Mouse (Mus musculus) erythroblast, embryonic 14.5 days (primary cell): Measurements from ENCODE around the gene BC048403.

Experiments used
- GATA1 ChIP-seq: IDR thresholded peaks from 2 replicates; pipeline ENCODE4 v1.6.1; 2012; ENCODE audit warnings: low read length, inconsistent platforms, mixed read lengths
- TAL1 ChIP-seq: IDR thresholded peaks from 3 replicates; pipeline ENCODE4 v1.6.1; 2012; ENCODE audit warnings: low read length, inconsistent platforms, mixed read lengths

GRCm38 (mm10) chr10:121701296-121702248, 38.2 kb upstream of the BC048403 start:
- TF ChIP-seq GATA1 = no peak
- no peak for TF ChIP-seq TAL1
